Mouse (Mus musculus) hindbrain, embryonic 10.5 days (tissue): ENCODE results near the gene Pak1ip1. TPM values are rescaled to one million over a fixed set of nuclear protein-coding genes. Genes with fewer than 3 reads are reported as not detected.
"Not testable (repeated sequence)": the region's sequence is repeated elsewhere in the genome, so short reads cannot be mapped to it uniquely, and the experiment has no call there.

Source experiments
- DNase-seq: peaks from one replicate; pipeline ENCODE4 v3.0.0-alpha.2; 2017; ENCODE audit warnings: low spot score
- H3K27ac ChIP-seq: fragments of 300-500 bp; sonication (generic); 2 replicates; pipeline ENCODE4 v1.5.1; 2016; ENCODE audit warnings: mild to moderate bottlenecking, moderate library complexity
- H3K27me3 ChIP-seq: fragments of 300-500 bp; sonication (generic); 2 replicates; pipeline ENCODE4 v1.6.1; 2016; ENCODE audit warnings: mild to moderate bottlenecking; ENCODE audit not compliant: poor library complexity, insufficient read depth, severe bottlenecking
- H3K36me3 ChIP-seq: fragments of 300-500 bp; sonication (generic); 2 replicates; pipeline ENCODE4 v1.6.1; 2016; ENCODE audit warnings: mild to moderate bottlenecking, moderate library complexity
- H3K4me1 ChIP-seq: fragments of 300-500 bp; sonication (generic); replicated peaks from 2 replicates; pipeline ENCODE4 v1.6.1; 2016; ENCODE audit warnings: mild to moderate bottlenecking
- H3K4me3 ChIP-seq: fragments of 300-500 bp; sonication (generic); 2 replicates; pipeline ENCODE4 v1.5.1; 2016; ENCODE audit warnings: mild to moderate bottlenecking, moderate library complexity
- H3K9me3 ChIP-seq: fragments of 300-500 bp; sonication (generic); 2 replicates; pipeline ENCODE4 v1.6.1; 2016; ENCODE audit warnings: mild to moderate bottlenecking, moderate library complexity
- WGBS: fragments of 180-500 bp; shearing (Covaris S2); methylation state at CpG from one replicate; pipeline ENCODE4 v1.1.7; 2016; 5-methylcytosine and 5-hydroxymethylcytosine counted together
- polyA plus RNA-seq: library from polyadenylated mRNA; unstranded; fragments of >200 nt; fragmentation: Nextera tagmentation; extraction: Ambion mirVana; gene quantifications from 2 replicates; pipeline ENCODE4 v1.2.1, GENCODE M21; 2016

Gene Pak1ip1
- polyA plus RNA-seq, 1 experiment from 2014 or later = 75.8 TPM

DNA sequence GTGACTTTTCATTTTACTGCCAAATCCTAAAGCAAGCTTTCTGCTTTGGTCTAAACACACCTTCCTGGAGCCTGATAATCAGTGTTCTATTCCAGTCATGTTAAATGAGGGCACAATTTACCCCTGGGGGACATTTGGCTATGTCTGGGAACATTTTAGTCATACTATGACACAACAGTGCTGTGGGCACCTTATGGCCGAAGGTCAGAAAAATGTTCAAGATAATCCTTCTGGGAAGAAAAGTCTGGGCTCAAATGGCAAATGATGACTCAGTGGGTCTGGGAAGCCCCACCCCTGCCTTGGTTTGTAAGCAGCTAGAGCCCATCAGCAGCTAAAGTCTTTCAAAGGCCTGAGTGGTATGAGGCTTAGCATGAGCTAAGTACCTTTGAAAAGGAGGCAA is 18.1 kb upstream of the Pak1ip1 start:
- Histone ChIP-seq H3K36me3 (no peaks in the 10 kb centered on the region), H3K4me1 (no peaks in the 10 kb centered on the region), H3K9me3 (no peaks in the 10 kb centered on the region), H3K27me3 (no peaks in the 10 kb centered on the region), H3K27ac (no peak overlapping the region), H3K4me3 (no peak overlapping the region)
- whole genome bisulfite sequencing = 89% methylated on average over 1 of the region's 1 CpGs
- no peak for DNase-seq

DNA sequence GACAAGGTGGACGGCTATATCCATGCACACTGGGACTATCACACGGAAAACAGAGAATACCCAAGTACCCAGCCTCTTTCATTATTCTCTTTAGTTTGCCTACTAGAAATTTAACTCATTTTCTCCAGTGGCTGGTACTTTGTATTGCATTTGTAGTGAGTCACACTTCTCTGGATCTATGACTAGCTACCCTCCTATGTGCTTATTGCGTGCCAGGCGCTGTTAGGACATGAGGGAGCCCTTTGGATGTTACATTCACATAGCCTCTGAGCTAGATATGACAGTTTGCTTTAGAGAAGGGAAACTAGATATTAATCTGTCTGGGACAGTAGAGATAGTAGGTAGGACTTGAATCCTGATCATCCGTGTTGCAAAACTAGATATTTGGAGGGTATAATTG is 14.7 kb upstream of the Pak1ip1 start:
- DNase-seq = no peak
- no peaks in the 10 kb centered on the region for H3K36me3 ChIP-seq
- H3K27ac ChIP-seq = no peak overlapping the region
- H3K4me3 ChIP-seq = no peak overlapping the region
- no peaks in the 10 kb centered on the region; the same call in 1 of the 2 replicates for H3K27me3 ChIP-seq
- H3K9me3 ChIP-seq = no peaks in the 10 kb centered on the region
- WGBS = 93% methylated on average over 5 of the region's 5 CpGs
- no peaks in the 10 kb centered on the region for H3K4me1 ChIP-seq

DNA sequence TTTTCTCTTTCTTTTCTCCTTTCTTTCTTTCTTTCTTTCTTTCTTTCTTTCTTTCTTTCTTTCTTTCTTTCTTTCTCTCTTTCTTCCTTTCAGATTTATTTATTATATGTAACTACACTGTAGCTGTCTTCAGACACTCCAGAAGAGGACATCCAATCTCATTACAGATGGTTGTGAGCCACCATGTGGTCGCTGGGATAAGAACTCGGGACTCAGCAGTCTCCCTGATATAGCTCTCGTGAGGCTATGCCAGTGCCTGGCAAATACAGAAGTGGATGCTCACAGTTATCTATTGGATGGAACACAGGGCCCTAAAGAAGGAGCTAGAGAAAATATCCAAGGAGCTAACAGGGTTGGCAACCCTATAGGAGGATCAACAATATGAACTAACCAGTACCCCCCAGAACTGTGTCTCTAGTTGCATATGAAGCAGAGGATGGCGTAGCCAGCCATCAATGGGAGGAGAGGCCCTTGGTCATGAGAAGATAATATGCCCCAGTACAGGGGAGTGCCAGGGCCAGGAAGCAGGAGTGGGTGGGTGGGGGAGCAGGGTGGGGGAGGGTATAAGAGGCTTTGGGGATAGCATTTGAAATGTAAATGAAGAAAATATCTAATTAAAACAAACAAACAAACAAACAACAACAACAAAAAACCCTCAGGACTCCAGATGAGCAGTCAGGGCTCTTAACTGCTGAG is 13.1 kb upstream of the Pak1ip1 start:
- not testable (repeated sequence) for H3K9me3 ChIP-seq, DNase-seq, H3K27ac ChIP-seq, H3K27me3 ChIP-seq, H3K4me1 ChIP-seq, H3K36me3 ChIP-seq, H3K4me3 ChIP-seq
- WGBS = 70% methylated on average over 4 of the region's 4 CpGs

DNA sequence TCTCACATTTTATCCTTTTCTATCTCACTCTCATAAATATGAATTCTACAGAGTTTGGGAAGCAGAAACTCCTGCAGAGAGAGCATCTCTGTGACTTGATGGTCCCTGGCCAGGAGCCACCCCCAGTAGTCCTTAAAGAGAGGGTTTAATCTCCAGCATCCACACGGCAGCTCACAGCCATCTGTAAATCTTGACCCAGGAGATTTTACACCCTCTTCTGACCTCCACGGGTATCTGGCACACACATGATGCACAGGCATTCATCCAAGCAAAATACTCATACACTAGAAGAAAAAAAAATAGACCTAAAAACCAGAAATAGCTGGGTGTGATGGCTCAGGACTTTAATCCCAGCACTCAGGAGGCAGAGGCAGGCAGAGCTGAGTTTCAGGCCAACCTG is 12.4 kb upstream of the Pak1ip1 start:
- no peak for DNase-seq
- Histone ChIP-seq H3K4me1 (no peaks in the 10 kb centered on the region), H3K9me3 (no peaks in the 10 kb centered on the region), H3K27ac (no peak overlapping the region), H3K4me3 (no peak overlapping the region), H3K36me3 (no peaks in the 10 kb centered on the region), H3K27me3 (no peaks in the 10 kb centered on the region; the same call in 1 of the 2 replicates)
- 77% methylated on average over 2 of the region's 2 CpGs for WGBS

DNA sequence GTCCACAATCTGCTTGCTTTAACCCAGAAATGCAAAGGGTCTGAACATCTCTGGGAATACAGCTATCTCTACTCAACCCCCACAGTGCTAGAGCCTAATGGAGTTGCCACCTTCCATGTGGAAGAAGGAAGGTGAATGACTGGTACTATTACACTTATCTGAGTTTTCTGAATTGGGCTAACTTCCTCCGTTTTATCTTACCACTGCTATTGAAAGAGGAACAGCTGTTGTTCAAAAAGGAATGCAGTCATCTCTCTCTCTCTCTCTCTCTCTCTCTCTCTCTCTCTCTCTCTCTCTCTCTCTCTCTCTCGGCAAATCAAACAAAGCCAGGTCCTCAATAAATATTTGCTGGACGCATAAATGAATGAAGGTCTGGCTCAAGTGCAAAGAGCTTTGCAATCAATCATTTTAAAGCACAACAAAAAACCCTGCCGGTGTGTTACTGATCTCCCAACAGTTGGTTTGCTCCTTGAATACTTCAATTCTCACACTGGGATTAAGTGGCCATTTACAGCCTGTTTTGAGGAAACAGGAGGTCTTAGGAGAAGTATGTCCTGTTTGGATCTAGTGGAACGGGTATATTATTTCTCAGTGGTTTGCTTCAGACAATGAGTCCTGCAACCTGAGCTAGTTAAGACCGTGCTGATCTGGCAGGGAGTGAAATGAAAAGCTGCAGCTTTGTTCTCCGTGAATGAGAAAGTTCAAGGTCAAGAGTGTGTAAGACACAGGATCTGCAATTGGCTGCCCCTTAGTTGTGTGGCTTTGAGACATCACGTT is 6.1 kb upstream of the Pak1ip1 start:
- Histone ChIP-seq H3K36me3 (no peaks in the 10 kb centered on the region), H3K27ac (0 out of 2 replicates have a peak overlapping the region, but pooled peaks have one; percentile 23), H3K27me3 (no peaks in the 10 kb centered on the region; the same call in 1 of the 2 replicates), H3K4me1 (0 out of 2 replicates have a peak, but pooled peaks cover 12% of the 10 kb centered on the region), H3K4me3 (no peak overlapping the region), H3K9me3 (no peaks in the 10 kb centered on the region)
- DNase-seq = no peak
- WGBS = 49% methylated on average over 8 of the region's 8 CpGs

DNA sequence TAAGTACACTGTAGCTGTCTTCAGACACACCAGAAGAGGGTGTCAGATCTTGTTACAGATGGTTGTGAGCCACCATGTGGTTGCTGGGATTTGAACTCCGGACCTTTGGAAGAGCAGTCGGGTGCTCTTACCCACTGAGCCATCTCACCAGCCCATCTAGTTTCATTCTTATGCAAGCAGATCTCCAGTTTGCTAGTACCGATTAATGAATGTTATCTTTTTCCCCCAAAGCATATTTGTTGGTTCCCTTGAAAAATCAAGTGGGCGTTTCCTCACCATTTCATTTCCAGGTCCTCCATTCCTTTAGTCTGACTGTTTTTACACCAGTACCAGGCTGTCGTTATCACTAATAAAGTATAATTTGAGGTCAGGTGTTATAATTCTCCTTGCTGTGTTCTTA is 2.3 kb upstream of the Pak1ip1 start:
- not testable (repeated sequence) for H3K27ac ChIP-seq, H3K4me3 ChIP-seq, H3K27me3 ChIP-seq, DNase-seq, H3K36me3 ChIP-seq, H3K9me3 ChIP-seq
- 92% methylated on average over 5 of the region's 5 CpGs for WGBS
- peaks cover 30% of the 10 kb centered on the region for H3K4me1 ChIP-seq

DNA sequence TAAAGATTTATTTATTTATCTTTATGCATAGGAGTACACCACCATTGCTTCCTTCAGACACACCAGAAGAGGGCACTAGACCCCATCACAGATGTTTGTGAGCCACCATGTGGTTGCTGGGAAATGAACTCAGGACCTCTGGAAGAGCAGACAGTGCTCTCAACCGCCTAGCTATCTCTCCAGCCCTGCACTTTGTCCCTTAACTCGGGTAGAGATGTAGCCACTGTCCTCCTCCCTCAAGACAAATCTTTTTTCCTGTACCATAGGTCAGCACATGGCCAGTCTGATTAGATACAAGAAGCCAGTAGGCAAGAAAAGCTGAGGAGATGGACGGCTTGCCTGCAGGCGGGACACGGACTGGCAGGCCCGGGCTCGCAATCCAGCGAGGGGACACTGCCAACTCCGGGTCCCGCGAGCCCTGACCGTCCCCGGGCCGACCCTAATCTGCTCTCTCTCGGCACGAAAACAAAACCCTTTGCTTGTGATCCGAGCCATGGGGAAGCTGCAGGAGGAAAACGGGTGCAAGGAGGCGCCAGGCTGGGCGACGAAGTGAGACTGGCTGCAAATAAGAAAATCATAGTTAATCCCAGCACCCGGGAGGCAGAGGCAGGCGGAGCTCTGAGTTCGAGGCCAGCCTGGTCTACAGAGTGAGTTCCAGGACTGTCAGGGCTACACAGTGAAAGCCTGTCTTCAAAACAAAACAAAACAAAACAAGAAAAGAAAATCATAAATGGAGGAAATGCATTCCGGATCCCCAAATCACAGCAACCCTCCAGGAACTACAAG is 490 bp upstream of the Pak1ip1 start:
- H3K4me1 ChIP-seq = peaks cover 18% of the 10 kb centered on the region
- WGBS = 2% methylated on average over 25 of the region's 25 CpGs

DNA sequence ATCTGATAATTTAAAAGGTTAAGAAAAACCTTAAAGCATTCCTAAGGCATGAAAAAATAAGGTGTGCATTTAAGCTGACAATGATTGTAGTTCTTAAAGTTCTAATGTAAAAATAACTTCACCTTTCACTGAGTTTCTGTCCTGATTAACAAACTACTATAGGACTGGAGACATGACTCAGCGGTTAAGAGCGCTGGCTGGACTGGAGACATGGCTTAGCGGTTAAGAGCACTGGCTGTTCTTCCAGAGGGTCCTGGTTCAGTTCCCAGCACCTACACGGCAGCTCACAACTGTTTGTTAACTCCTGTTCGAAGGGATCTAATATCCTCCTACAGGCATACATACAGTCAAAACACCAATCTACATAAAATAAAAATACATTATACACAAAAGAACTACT is 1.2 kb downstream of the Pak1ip1 start:
- Histone ChIP-seq H3K27me3 (no peaks in the 10 kb centered on the region), H3K4me3 (peak overlapping the region; percentile 76), H3K4me1 (peaks cover 18% of the 10 kb centered on the region), H3K27ac (no peak overlapping the region), H3K9me3 (no peaks in the 10 kb centered on the region), H3K36me3 (peaks cover 35% of the 10 kb centered on the region)
- DNase-seq = no peak
- 88% methylated on average over 5 of the region's 5 CpGs for WGBS

More for the DNA sequence above, 490 bp upstream of the Pak1ip1 start:
- peak; percentile 46 for DNase-seq
- Histone ChIP-seq H3K27me3 (no peaks in the 10 kb centered on the region), H3K36me3 (peaks cover 19% of the 10 kb centered on the region), H3K4me3 (peak overlapping the region; percentile 76), H3K27ac (peak overlapping the region; percentile 94), H3K9me3 (no peaks in the 10 kb centered on the region)

DNA sequence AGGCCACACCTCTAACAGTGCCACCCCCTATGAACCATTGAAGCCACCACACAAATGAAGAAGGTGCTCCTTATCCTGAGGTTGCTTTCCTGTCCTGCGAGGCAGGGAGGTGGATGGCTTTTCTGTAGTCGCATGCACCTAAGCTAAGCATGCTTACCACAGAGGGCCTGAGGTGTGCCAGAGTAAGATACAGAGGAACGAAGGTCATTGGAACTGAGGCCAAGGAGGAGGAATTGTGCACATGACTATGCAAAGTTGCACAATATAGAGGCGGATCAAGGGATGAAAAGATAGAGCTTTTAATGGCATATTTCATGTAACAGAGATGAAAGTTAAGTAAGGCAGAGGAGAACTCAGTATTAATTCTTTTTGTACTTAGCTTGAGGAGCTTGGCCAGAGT is 5.4 kb downstream of the Pak1ip1 start:
- no peak for DNase-seq
- H3K9me3 ChIP-seq = no peaks in the 10 kb centered on the region
- no peak overlapping the region for H3K4me3 ChIP-seq
- no peaks in the 10 kb centered on the region for H3K27me3 ChIP-seq
- peaks cover 78% of the 10 kb centered on the region for H3K36me3 ChIP-seq
- peaks cover 11% of the 10 kb centered on the region for H3K4me1 ChIP-seq
- 96% methylated on average over 4 of the region's 4 CpGs for WGBS
- no peak overlapping the region for H3K27ac ChIP-seq

DNA sequence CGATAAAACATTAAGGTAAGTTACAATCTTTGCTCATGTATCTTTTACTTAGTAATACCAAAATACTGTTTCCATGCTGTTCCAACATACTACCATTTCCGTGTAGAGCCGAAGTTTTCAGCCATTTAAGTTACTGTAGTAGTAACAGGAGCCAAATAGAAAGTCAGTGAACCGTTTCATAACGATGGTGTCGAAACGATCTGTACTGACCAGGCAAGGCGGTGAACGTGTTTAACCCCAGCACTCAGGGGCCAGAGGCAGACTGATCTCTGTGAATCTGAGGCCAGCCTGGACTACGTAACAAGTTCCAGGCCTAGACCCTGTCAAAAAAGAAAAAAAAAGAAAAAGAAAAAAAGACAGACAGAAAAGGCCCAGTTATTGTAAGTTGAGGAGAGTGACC is 7.4 kb downstream of the Pak1ip1 start:
- no peak for DNase-seq
- Histone ChIP-seq H3K4me3 (no peak overlapping the region), H3K9me3 (no peaks in the 10 kb centered on the region), H3K4me1 (no peaks in the 10 kb centered on the region), H3K36me3 (peaks cover 94% of the 10 kb centered on the region), H3K27ac (no peak overlapping the region), H3K27me3 (no peaks in the 10 kb centered on the region)
- 95% methylated on average over 10 of the region's 10 CpGs for WGBS

DNA sequence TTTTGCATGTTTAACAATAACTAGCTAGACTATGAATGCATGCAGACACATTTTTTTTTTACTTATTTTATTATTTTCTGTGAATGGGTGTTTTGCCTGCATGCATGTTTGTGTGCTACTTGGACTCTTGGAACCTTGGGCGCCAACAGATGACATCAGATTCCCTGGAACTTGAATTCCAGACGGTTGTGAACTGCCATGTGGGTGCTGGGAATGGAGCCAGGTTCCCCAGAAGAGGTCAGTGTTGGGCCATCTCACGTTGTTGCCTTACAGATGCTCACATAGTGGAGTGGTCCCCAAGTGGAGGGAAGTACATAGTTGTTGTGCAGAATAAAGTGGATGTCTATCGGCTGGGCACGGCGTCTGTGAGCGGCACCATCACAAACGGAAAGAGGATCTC is 8.1 kb downstream of the Pak1ip1 start:
- DNase-seq = no peak
- H3K27ac ChIP-seq = no peak overlapping the region
- H3K27me3 ChIP-seq = no peaks in the 10 kb centered on the region
- H3K9me3 ChIP-seq = no peaks in the 10 kb centered on the region
- 84% methylated on average over 8 of the region's 8 CpGs for WGBS
- H3K4me3 ChIP-seq = no peak overlapping the region
- peaks cover 97% of the 10 kb centered on the region for H3K36me3 ChIP-seq
- no peaks in the 10 kb centered on the region for H3K4me1 ChIP-seq

DNA sequence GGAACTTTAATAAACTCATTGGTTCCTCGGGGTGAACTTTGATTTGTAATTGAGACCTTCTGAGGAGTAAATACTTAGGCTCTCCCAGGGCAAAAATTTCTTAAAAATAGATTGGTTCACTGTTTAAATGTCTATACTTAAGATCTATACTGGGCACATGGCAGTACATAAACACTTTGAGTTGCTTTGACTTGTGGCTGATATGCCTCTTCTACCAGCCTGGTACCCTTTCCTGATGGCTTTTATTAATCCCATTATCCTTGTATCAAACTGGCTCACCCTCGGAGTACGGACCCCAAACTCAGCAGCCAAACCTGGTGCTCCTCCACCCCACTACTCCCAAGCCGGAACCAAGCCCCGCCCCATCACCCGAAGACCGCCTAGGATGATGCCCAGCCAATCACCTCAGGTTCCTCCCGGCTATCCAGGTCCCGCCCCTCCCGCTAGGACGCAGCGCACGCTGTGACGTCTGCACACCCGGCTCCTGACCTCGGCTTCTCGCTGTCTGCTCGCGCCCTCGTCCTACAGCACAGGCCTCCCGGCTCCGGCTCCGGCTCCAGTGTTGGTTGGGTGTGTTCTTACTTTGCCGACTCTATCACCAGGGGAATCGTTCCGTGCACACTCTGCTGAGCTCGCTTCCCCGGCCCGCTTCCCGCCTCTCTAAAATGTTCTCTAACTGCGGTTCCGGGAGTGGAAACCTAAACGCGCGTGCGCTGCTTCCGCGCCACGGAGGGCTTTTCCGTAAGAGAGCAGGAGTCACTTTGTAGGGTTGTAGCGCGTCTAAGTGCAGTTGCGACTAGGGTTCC is 15.2 kb downstream of the Pak1ip1 start, which contains the start of gene Tmem14c:
Tmem14c (plus strand) TSS at position 464 of the 806 bp plus-strand sequence.
- H3K36me3 ChIP-seq = peaks cover 74% of the 10 kb centered on the region
- H3K27me3 ChIP-seq = no peaks in the 10 kb centered on the region
- peak within 1 kb of the TSS; percentile 74 for H3K4me3 ChIP-seq
- peaks cover 28% of the 10 kb centered on the region for H3K4me1 ChIP-seq
- under 1% methylated on average over 43 of the region's 43 CpGs for WGBS
- H3K9me3 ChIP-seq = no peaks in the 10 kb centered on the region
- DNase-seq = peak; percentile 95
- H3K27ac ChIP-seq = peak within 1 kb of the TSS; percentile 92
